Mouse (Mus musculus): ENCODE measurements at regions not wholly inside any gene's neighbourhood (a gene's known extent, or its start where the extent isn't known, plus 50 kb on each side); places are given as distances from the start of the nearest gene placed in this dataset.
"Not testable (repeated sequence)": the region's sequence is repeated elsewhere in the genome, so short reads cannot be mapped to it uniquely, and the experiment has no call there.

- DNase-seq (ENCODE audit: low spot score in 2 of 2), result not testable (repeated sequence)
Observed at GRCm38 (mm10) chr8:20495542-20495941, 119.2 kb upstream of the Gm21119 start.

DNA sequence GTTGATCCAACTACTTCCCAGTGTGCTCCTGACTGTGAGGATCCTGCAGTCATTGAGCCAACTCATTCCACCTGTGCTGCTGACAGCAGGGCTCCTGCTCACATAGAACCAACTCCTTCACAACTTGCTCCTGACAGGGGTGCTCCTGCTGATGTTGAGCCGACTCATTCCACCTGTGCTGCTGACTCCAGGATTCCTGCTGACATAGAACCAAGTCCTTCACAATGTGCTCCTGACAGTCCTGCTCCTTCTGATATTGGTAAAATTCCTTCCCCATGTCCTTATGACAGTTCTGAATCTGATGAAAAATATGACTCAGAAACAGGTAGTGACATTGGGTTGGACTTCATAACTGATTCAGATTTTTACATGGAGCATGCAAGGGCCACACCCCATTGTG, 100.8 kb upstream of the Gm21119 start:
- DNase-seq (ENCODE audit: low spot score in 2 of 2), result not testable (repeated sequence)

GRCm38 (mm10) chr8:20516324-20516830, 98.3 kb upstream of the Gm21119 start:
- peak in 1 of 2 experiments; percentile 11 for DNase-seq (ENCODE audit: low spot score in 2 of 2)

- not testable (repeated sequence) for DNase-seq (ENCODE audit: low spot score in 2 of 2)
Observed at GRCm38 (mm10) chr8:20517551-20517950, 97.2 kb upstream of the Gm21119 start.

DNA sequence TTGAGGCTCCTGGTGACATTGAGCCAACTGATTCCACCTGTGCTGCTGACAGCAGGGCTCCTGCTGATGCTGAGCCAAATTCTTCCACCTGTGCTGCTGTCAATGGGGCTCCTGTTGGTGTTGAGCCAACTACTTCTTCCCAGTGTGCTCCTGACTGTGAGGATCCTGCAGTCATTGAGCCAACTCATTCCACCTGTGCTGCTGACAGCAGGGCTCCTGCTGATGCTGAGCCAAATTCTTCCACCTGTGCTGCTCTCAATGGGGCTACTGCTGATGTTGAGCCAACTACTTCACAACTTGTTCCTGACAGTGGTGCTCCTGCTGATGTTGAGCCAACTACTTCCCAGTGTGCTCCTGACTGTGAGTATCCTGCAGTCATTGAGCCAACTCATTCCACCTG, 90.2 kb upstream of the Gm21119 start:
- not testable (repeated sequence) for DNase-seq (ENCODE audit: low spot score in 2 of 2)

- DNase-seq (ENCODE audit: low spot score in 2 of 2), result not testable (repeated sequence)
Observed at GRCm38 (mm10) chr8:20529048-20529447, 85.7 kb upstream of the Gm21119 start.

DNA sequence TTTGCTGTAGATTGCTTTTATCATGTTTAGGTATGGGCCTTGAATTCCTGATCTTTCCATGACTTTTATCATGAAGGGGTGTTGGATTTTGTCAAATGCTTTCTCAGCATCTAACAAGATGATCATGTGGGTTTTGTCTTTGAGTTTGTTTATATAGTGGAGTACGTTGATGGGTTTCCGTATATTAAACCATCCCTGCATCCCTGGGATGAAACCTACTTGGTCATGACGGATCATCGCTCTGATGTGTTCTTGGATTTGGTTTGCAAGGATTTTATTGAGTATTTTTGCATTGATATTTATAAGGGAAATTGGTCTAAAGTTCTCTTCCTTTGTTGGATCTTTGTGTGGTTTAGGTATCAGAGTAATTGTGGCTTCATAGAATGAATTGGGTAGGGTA, 75.7 kb upstream of the Gm21119 start:
- DNase-seq (ENCODE audit: low spot score in 2 of 2), result not testable (repeated sequence)

DNA sequence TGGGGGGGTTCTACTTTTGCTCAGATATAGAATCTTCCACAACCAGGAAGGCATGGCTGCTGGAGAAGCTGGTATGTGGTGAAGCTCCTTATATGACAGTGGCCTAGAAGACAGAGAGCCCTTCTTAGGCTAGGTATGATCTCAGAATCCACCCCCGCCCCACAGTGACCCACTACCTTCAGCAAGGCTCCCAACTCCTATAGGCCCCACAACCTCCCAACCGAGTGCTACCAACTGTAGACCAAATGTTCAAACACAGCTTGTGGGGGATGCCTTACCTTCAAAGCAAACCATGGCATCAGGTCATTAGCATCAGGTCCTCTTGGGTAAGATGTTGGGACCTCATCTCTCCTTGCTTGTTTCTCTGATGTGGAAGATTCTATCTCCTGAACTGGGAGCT, 70.6 kb upstream of the Gm21119 start:
- peak in 1 of 2 experiments; percentile 5 for DNase-seq (ENCODE audit: low spot score in 2 of 2)

DNA sequence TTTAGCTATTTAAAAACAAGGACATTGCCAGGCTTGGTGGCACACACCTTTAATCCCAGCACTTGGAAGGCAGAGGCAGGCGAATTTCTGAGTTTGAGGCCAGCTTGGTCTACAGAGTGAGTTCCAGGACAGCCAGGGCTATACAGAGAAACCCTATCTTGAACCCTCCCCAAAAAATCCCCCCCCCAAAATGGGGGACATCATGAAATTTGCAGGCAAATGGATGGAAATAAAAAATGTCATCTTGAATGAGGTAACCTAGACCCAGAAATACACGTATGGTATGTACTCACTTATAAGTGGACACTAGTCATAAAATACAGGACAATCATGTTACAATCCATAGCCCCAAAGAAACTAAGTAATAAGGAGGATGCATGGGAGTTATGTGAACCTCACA, 69.4 kb upstream of the Gm21119 start:
- peak in 1 of 2 experiments; percentile 3 for DNase-seq (ENCODE audit: low spot score in 2 of 2)

GRCm38 (mm10) chr8:20546401-20546800, 68.3 kb upstream of the Gm21119 start:
- not testable (repeated sequence) for DNase-seq (ENCODE audit: low spot score in 2 of 2)

- DNase-seq (ENCODE audit: low spot score in 2 of 2), result peak; percentile 65 to 90
Observed at GRCm38 (mm10) chr8:20550054-20550778, 64.5 kb upstream of the Gm21119 start.

GRCm38 (mm10) chr8:20556501-20557181, 58.1 kb upstream of the Gm21119 start:
- DNase-seq (ENCODE audit: low spot score in 2 of 2), result not testable (repeated sequence)

DNA sequence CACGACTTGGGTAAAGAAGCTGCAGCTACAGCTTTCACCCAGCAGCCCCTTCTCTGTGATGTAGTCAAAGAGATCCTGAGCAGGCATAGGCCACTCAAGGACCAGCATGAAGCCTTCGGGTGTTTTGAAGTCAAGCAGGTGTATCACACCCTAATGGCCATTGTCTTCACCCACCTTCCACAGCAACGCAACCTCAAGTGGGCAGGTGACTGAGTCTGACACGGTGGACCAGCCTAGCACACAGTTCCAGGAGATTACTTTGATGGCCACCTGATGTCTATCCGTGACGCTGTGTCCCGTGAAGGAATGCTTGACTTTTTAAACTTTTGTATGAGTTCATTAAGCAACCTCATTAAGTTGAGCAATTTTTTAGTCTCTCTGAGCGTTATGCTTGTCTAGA, 57.5 kb upstream of the Gm21119 start:
- DNase-seq (ENCODE audit: low spot score in 2 of 2), result not testable (repeated sequence)

DNA sequence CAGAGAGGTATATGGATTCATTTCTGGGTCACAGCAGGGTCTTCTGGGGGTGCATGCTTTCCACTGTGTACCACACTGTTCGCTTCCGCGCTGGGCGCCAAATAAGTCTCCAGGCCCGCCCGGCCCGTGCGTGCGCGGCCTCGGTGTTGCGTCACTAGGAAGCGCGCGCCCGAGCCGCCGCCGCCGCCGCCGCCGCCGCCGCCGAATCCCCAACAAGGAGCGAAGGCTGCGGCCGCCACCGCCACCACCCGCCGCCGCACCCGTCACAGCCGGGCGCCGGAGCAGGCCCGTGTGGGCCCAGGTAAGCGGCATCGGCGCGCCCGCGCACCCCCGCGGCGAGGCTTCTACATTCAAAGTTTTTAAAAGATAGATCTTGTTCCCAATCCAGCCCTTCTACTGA, 57.1 kb upstream of the Gm21119 start:
- peak; percentile 9 to 12 for DNase-seq (ENCODE audit: low spot score in 2 of 2)
